Mouse (Mus musculus) embryonic facial prominence, embryonic 14.5 days (tissue): ENCODE measurements around the gene Cntd1. TPM values are rescaled to one million over a fixed set of nuclear protein-coding genes. Genes with fewer than 3 reads are reported as not detected.

Experiments used
- ATAC-seq: fragments of 200-750 bp; cut with Nextera tagmentation; 2 replicates; pipeline ENCODE4 v1.8.0; 2017; ENCODE audit warnings: low read depth, moderate number of reproducible peaks, moderate TSS enrichment
- DNase-seq: peaks from one replicate; pipeline ENCODE4 v3.0.0-alpha.2; 2015; ENCODE audit warnings: low spot score
- H3K27ac ChIP-seq: fragments of 300-500 bp; sonication (generic); replicated peaks from 2 replicates; pipeline ENCODE4 v1.5.1; 2014; ENCODE audit warnings: low read depth, mild to moderate bottlenecking, low read length, moderate library complexity
- H3K27me3 ChIP-seq: fragments of 300-500 bp; sonication (generic); replicated peaks from 2 replicates; pipeline ENCODE4 v1.6.1; 2014; ENCODE audit warnings: low read length; ENCODE audit not compliant: control insufficient read depth, insufficient read depth
- H3K36me3 ChIP-seq: fragments of 300-500 bp; sonication (generic); 2 replicates; pipeline ENCODE4 v1.6.1; 2014; ENCODE audit warnings: low read length, mixed read lengths; ENCODE audit not compliant: control insufficient read depth, insufficient read depth
- H3K4me1 ChIP-seq: fragments of 300-500 bp; sonication (generic); 2 replicates; pipeline ENCODE4 v1.6.1; 2014; ENCODE audit warnings: antibody characterized with exemption, low read length; ENCODE audit not compliant: control insufficient read depth, insufficient read depth
- H3K4me2 ChIP-seq: fragments of 300-500 bp; sonication (generic); 2 replicates; pipeline ENCODE4 v1.6.1; 2014; ENCODE audit warnings: low read depth, mild to moderate bottlenecking, low read length, moderate library complexity, mixed read lengths
- H3K4me3 ChIP-seq: fragments of 300-500 bp; sonication (generic); 2 replicates; pipeline ENCODE4 v1.5.1; 2014; ENCODE audit warnings: low read depth, mild to moderate bottlenecking, low read length
- H3K9ac ChIP-seq: fragments of 300-500 bp; sonication (generic); 2 replicates; pipeline ENCODE4 v1.6.1; 2014; ENCODE audit warnings: low read depth, mild to moderate bottlenecking, low read length, moderate library complexity, mixed read lengths
- H3K9me3 ChIP-seq: fragments of 300-500 bp; sonication (generic); 2 replicates; pipeline ENCODE4 v1.6.1; 2016; ENCODE audit warnings: low read length; ENCODE audit not compliant: control insufficient read depth
- WGBS: fragments of 180-500 bp; shearing (Covaris S2); extraction: QIAGEN DNeasy Blood & Tissue Kit; methylation state at CpG from one replicate; pipeline ENCODE4 v1.1.7; 2014; 5-methylcytosine and 5-hydroxymethylcytosine counted together
- polyA plus RNA-seq: library from polyadenylated mRNA; unstranded; fragments of >200 nt; fragmentation: Nextera tagmentation; extraction: Ambion mirVana; gene quantifications from 2 replicates; pipeline ENCODE4 v1.2.1, GENCODE M21; 2014

The Cntd1 gene
- polyA plus RNA-seq, 1 experiment from 2014 or later, result 0.90 TPM

GRCm38 (mm10) chr11:101291231-101291630, 12.4 kb downstream of the Cntd1 start:
- H3K4me2 ChIP-seq, result no peak overlapping the region
- peaks cover 87% of the 10 kb centered on the region for H3K36me3 ChIP-seq

GRCm38 (mm10) chr11:101295191-101295590, 16.4 kb downstream of the Cntd1 start:
- Histone ChIP-seq H3K4me2 (no peak overlapping the region), H3K27ac (no peak overlapping the region), H3K4me1 (no peaks in the 10 kb centered on the region), H3K9me3 (no peaks in the 10 kb centered on the region), H3K27me3 (no peaks in the 10 kb centered on the region), H3K4me3 (no peak overlapping the region), H3K9ac (no peak overlapping the region), H3K36me3 (peaks cover 82% of the 10 kb centered on the region)
- no peak for DNase-seq
- no peak for ATAC-seq
- 95% methylated on average over 8 of the region's 8 CpGs for WGBS

More at GRCm38 (mm10) chr11:101291231-101291630, 12.4 kb downstream of the Cntd1 start:
- DNase-seq (no peak), ATAC-seq (no peak)
- Histone ChIP-seq H3K9ac (no peak overlapping the region), H3K4me1 (no peaks in the 10 kb centered on the region), H3K27me3 (no peaks in the 10 kb centered on the region), H3K9me3 (no peaks in the 10 kb centered on the region), H3K27ac (no peak overlapping the region), H3K4me3 (no peak overlapping the region)
- WGBS, result 95% methylated on average over 8 of the region's 8 CpGs

- Histone ChIP-seq H3K9me3 (no peaks in the 10 kb centered on the region), H3K4me2 (peak overlapping the region; percentile 92), H3K36me3 (peaks cover 29% of the 10 kb centered on the region), H3K27ac (no peak overlapping the region), H3K9ac (peak overlapping the region; percentile 87; the same call in 1 of the 2 replicates), H3K27me3 (no peaks in the 10 kb centered on the region), H3K4me3 (peak overlapping the region; percentile 82), H3K4me1 (peaks cover 10% of the 10 kb centered on the region)
- ATAC-seq (no peak), DNase-seq (no peak)
- 63% methylated on average over 7 of the region's 7 CpGs for WGBS
These were observed 22.1 kb downstream of the Cntd1 start for GRCm38 (mm10) chr11:101300881-101301280.

GRCm38 (mm10) chr11:101301299-101302003, 22.6 kb downstream of the Cntd1 start:
- no peak for DNase-seq
- Histone ChIP-seq H3K9me3 (no peaks in the 10 kb centered on the region), H3K36me3 (peaks cover 25% of the 10 kb centered on the region), H3K4me3 (peak overlapping the region; percentile 82), H3K4me1 (peaks cover 10% of the 10 kb centered on the region), H3K27me3 (no peaks in the 10 kb centered on the region), H3K4me2 (peak overlapping the region; percentile 92), H3K27ac (peak overlapping the region; percentile 52; the same call in 1 of the 2 replicates), H3K9ac (peak overlapping the region; percentile 87)
- 14% methylated on average over 24 of the region's 26 CpGs for WGBS
- ATAC-seq, result no peak; the same call in 1 of the 2 replicates

GRCm38 (mm10) chr11:101302004-101302798, 23.4 kb downstream of the Cntd1 start, which contains the start of gene Becn1:
Gene Becn1 (minus strand): TSS chr11:101302286.
- peak within 1 kb of the TSS; percentile 87 for H3K9ac ChIP-seq
- peaks cover 22% of the 10 kb centered on the region for H3K36me3 ChIP-seq
- H3K4me1 ChIP-seq, result peaks cover 10% of the 10 kb centered on the region
- no peaks in the 10 kb centered on the region for H3K27me3 ChIP-seq
- peak within 1 kb of the TSS; percentile 92 for H3K4me2 ChIP-seq
- peak; percentile 95 for ATAC-seq
- peak within 1 kb of the TSS; percentile 52; the same call in 1 of the 2 replicates for H3K27ac ChIP-seq
- 7% methylated on average over 30 of the region's 39 CpGs for WGBS
- H3K4me3 ChIP-seq, result peak within 1 kb of the TSS; percentile 82
- no peaks in the 10 kb centered on the region for H3K9me3 ChIP-seq
- peak; percentile 98 for DNase-seq

- 37% methylated on average over 5 of the region's 5 CpGs for WGBS
- Histone ChIP-seq H3K9me3 (no peaks in the 10 kb centered on the region), H3K4me2 (no peak overlapping the region), H3K27ac (no peak overlapping the region), H3K27me3 (no peaks in the 10 kb centered on the region; the same call in 1 of the 2 replicates), H3K9ac (no peak overlapping the region), H3K4me3 (no peak overlapping the region), H3K4me1 (no peaks in the 10 kb centered on the region), H3K36me3 (no peaks in the 10 kb centered on the region)
- no peak for DNase-seq
- ATAC-seq, result no peak
These were observed 28.9 kb downstream of the Cntd1 start for GRCm38 (mm10) chr11:101307744-101308143.

- 83% methylated on average over 3 of the region's 3 CpGs for WGBS
These were observed 32.3 kb downstream of the Cntd1 start for GRCm38 (mm10) chr11:101311083-101311482.

GRCm38 (mm10) chr11:101312150-101312549, 33.3 kb downstream of the Cntd1 start:
- ATAC-seq (no peak), DNase-seq (no peak)
- Histone ChIP-seq H3K9ac (no peak overlapping the region), H3K4me2 (no peak overlapping the region), H3K27ac (no peak overlapping the region), H3K27me3 (no peaks in the 10 kb centered on the region; the same call in 1 of the 2 replicates), H3K36me3 (no peaks in the 10 kb centered on the region), H3K4me1 (peaks cover 4% of the 10 kb centered on the region; the same call in 1 of the 2 replicates), H3K9me3 (no peaks in the 10 kb centered on the region), H3K4me3 (no peak overlapping the region)
- WGBS, result 68% methylated on average over 3 of the region's 3 CpGs

More at GRCm38 (mm10) chr11:101311083-101311482, 32.3 kb downstream of the Cntd1 start:
- H3K4me3 ChIP-seq, result no peak overlapping the region
- H3K9ac ChIP-seq, result no peak overlapping the region
- ATAC-seq (no peak), DNase-seq (no peak)
- H3K4me2 ChIP-seq, result no peak overlapping the region
- no peaks in the 10 kb centered on the region for H3K4me1 ChIP-seq
- no peaks in the 10 kb centered on the region; the same call in 1 of the 2 replicates for H3K27me3 ChIP-seq
- no peaks in the 10 kb centered on the region for H3K9me3 ChIP-seq
- no peaks in the 10 kb centered on the region for H3K36me3 ChIP-seq
- H3K27ac ChIP-seq, result no peak overlapping the region
